Mouse (Mus musculus) hindbrain, embryonic 14.5 days (tissue): ENCODE measurements at regions not wholly inside any gene's neighbourhood (a gene's known extent, or its start where the extent isn't known, plus 50 kb on each side); places are given as distances from the start of the nearest gene placed in this dataset.
"Not testable (repeated sequence)": the region's sequence is repeated elsewhere in the genome, so short reads cannot be mapped to it uniquely, and the experiment has no call there.

ENCODE experiments used
- ATAC-seq: fragments of 200-750 bp; cut with Nextera tagmentation; 2 replicates; pipeline ENCODE4 v1.8.0; 2017; ENCODE audit warnings: moderate number of reproducible peaks, mild to moderate bottlenecking, moderate TSS enrichment, moderate library complexity; ENCODE audit not compliant: low FRiP score
- DNase-seq: peaks from one replicate; pipeline ENCODE4 v3.0.0-alpha.2; 2015; ENCODE audit warnings: low spot score
- H3K27ac ChIP-seq: fragments of 300-500 bp; sonication (generic); 2 replicates; pipeline ENCODE4 v1.5.1; 2014; ENCODE audit warnings: mild to moderate bottlenecking, moderate library complexity
- H3K27me3 ChIP-seq: fragments of 300-500 bp; sonication (generic); 2 replicates; pipeline ENCODE4 v1.6.1; 2014; ENCODE audit warnings: mild to moderate bottlenecking, low read length, mixed read lengths; ENCODE audit not compliant: control insufficient read depth, insufficient read depth
- H3K36me3 ChIP-seq: fragments of 300-500 bp; sonication (generic); replicated peaks from 2 replicates; pipeline ENCODE4 v1.6.1; 2014; ENCODE audit not compliant: control insufficient read depth, insufficient read depth
- H3K4me1 ChIP-seq: fragments of 300-500 bp; sonication (generic); replicated peaks from 2 replicates; pipeline ENCODE4 v1.6.1; 2014; ENCODE audit warnings: antibody characterized with exemption, low read length, mixed read lengths; ENCODE audit not compliant: control insufficient read depth, insufficient read depth
- H3K4me2 ChIP-seq: fragments of 300-500 bp; sonication (generic); replicated peaks from 2 replicates; pipeline ENCODE4 v1.6.1; 2014; ENCODE audit warnings: mild to moderate bottlenecking, moderate library complexity
- H3K4me3 ChIP-seq: fragments of 300-500 bp; sonication (generic); replicated peaks from 2 replicates; pipeline ENCODE4 v1.5.1; 2014; ENCODE audit warnings: mild to moderate bottlenecking, low read length
- H3K9ac ChIP-seq: fragments of 300-500 bp; sonication (generic); 2 replicates; pipeline ENCODE4 v1.6.1; 2014
- H3K9me3 ChIP-seq: fragments of 300-500 bp; sonication (generic); 2 replicates; pipeline ENCODE4 v1.6.1; 2016; ENCODE audit warnings: low read length; ENCODE audit not compliant: control insufficient read depth
- WGBS: fragments of 180-500 bp; shearing (Covaris S2); extraction: QIAGEN DNeasy Blood & Tissue Kit; methylation state at CpG from one replicate; pipeline ENCODE4 v1.1.7; 2014; 5-methylcytosine and 5-hydroxymethylcytosine counted together

GRCm38 (mm10) chr3:155662280-155662679 is 569.0 kb downstream of the Lrriq3 start:
- no peak overlapping the region for H3K9ac ChIP-seq
- no peaks in the 10 kb centered on the region for H3K4me1 ChIP-seq
- no peak overlapping the region for H3K4me2 ChIP-seq
- DNase-seq (no peak), ATAC-seq (no peak)
- H3K27me3 ChIP-seq: no peaks in the 10 kb centered on the region
- H3K9me3 ChIP-seq: no peaks in the 10 kb centered on the region
- no peaks in the 10 kb centered on the region for H3K36me3 ChIP-seq
- H3K27ac ChIP-seq: no peak overlapping the region
- no peak overlapping the region for H3K4me3 ChIP-seq

DNA sequence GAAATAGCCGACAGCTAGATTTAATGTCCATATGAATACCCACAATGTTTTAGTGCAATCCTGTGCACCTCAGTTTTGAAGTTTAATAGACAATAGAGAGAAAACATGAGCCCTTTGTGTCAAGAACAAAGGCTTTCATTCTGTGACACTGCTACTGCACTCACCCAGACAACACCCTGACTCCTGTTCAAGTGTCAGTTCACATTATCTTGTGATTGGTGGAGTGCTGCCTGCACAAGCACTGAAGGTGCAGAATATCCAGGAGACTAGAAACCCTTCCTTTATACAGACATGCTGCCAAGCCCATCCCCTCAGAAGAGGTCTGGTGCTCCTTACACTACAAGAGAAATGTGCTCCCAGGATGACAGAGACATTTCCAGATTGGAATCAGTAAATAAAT is 579.3 kb downstream of the Lrriq3 start:
- WGBS: 41% methylated on average over 1 of the region's 1 CpGs
- H3K4me2 ChIP-seq: no peak overlapping the region
- no peak overlapping the region for H3K27ac ChIP-seq
- H3K36me3 ChIP-seq: no peaks in the 10 kb centered on the region
- no peak overlapping the region for H3K4me3 ChIP-seq
- DNase-seq (no peak), ATAC-seq (no peak)
- no peaks in the 10 kb centered on the region for H3K4me1 ChIP-seq
- no peaks in the 10 kb centered on the region for H3K9me3 ChIP-seq
- no peak overlapping the region for H3K9ac ChIP-seq
- H3K27me3 ChIP-seq: no peaks in the 10 kb centered on the region

DNA sequence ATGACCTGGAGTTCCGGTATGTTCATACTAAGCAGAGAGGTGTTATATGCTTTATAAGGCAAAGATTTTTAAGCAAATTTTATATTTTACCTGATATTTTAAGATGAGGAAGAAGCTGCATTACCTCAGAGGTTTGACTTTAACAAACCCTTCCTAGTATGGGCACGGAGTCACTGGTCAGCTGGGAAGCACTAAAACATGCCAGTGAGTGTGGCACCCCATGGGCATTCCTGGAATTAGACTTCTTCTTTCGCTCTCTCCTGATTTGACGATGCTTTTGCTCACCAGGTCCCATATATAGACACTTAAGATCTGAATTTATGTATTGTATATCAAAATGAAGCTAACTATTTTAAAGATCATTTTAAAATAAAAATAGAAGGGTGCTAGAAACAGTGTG is 587.0 kb downstream of the Lrriq3 start:
- Histone ChIP-seq H3K4me1 (no peaks in the 10 kb centered on the region), H3K4me3 (no peak overlapping the region), H3K36me3 (no peaks in the 10 kb centered on the region), H3K27me3 (no peaks in the 10 kb centered on the region), H3K9me3 (no peaks in the 10 kb centered on the region), H3K4me2 (no peak overlapping the region), H3K27ac (no peak overlapping the region), H3K9ac (no peak overlapping the region)
- no peak for DNase-seq
- ATAC-seq: no peak
- WGBS: 85% methylated on average over 4 of the region's 4 CpGs

DNA sequence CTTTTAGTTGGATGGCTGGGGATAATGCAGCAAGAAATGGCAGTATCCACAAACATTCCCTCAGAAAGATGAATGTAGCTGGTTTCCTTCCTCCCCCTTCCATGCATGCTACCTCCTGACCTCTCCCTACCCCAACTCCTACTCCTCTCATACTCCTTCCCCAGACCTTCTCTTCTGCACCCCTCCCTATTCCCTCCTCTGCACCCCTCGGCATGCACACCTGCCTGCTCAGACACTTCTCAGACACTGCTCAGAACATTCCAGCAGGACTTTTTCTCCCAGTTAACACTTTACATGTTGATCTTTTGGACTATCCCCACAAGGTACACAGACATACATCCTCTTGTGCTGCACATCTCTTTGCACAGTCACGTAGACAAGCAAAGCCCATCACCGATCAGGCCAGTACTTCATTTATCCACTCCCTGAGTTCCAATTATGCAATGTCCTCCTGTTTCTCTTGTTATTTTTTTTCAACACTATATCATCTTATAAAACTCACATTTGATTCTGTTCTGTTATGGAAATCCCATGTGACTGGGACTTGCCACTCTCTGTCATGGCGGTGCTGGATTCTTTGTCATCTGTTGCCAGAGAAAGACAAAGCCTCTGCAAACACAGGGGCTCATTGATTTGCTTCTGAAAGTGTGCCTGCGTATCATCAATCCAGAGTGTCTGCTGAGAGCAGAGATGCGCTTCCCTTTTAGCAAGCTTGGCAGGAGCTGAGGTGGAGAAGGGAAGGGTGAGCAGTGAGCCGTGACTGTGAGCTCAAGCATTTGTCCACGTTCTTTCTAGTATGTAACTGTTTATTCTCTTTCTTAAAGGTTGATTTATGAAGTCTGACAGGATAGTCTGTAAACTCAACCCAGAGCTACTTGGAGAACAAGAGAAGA is 589.9 kb downstream of the Lrriq3 start:
- Histone ChIP-seq H3K4me3 (no peak overlapping the region), H3K27ac (no peak overlapping the region), H3K9ac (no peak overlapping the region), H3K27me3 (no peaks in the 10 kb centered on the region), H3K9me3 (no peaks in the 10 kb centered on the region), H3K4me2 (no peak overlapping the region), H3K4me1 (no peaks in the 10 kb centered on the region), H3K36me3 (no peaks in the 10 kb centered on the region)
- WGBS: 31% methylated on average over 8 of the region's 8 CpGs
- ATAC-seq (peak; percentile 71; the same call in 1 of the 2 replicates), DNase-seq (peak; percentile 53)

- ATAC-seq (no peak), DNase-seq (no peak)
- no peaks in the 10 kb centered on the region for H3K36me3 ChIP-seq
- H3K4me3 ChIP-seq: no peak overlapping the region
- H3K9me3 ChIP-seq: no peaks in the 10 kb centered on the region
- H3K4me2 ChIP-seq: no peak overlapping the region
- H3K9ac ChIP-seq: no peak overlapping the region
- H3K4me1 ChIP-seq: no peaks in the 10 kb centered on the region
- H3K27me3 ChIP-seq: no peaks in the 10 kb centered on the region
- no peak overlapping the region for H3K27ac ChIP-seq
- 71% methylated on average over 5 of the region's 5 CpGs for whole genome bisulfite sequencing
Measured at GRCm38 (mm10) chr3:155688358-155688757, 595.1 kb downstream of the Lrriq3 start.

GRCm38 (mm10) chr3:155723011-155723510 is 629.8 kb downstream of the Lrriq3 start:
- H3K27ac ChIP-seq: no peak overlapping the region
- no peaks in the 10 kb centered on the region for H3K27me3 ChIP-seq
- no peaks in the 10 kb centered on the region for H3K9me3 ChIP-seq
- ATAC-seq (no peak), DNase-seq (no peak)
- H3K36me3 ChIP-seq: no peaks in the 10 kb centered on the region
- no peak overlapping the region for H3K4me2 ChIP-seq
- no peak overlapping the region for H3K9ac ChIP-seq
- WGBS: 82% methylated on average over 5 of the region's 5 CpGs
- no peaks in the 10 kb centered on the region for H3K4me1 ChIP-seq
- H3K4me3 ChIP-seq: no peak overlapping the region

- WGBS: over 99% methylated on average over 2 of the region's 2 CpGs
- no peaks in the 10 kb centered on the region for H3K9me3 ChIP-seq
- H3K4me3 ChIP-seq: no peak overlapping the region
- no peaks in the 10 kb centered on the region for H3K36me3 ChIP-seq
- ATAC-seq (no peak), DNase-seq (no peak)
- H3K27me3 ChIP-seq: no peaks in the 10 kb centered on the region
- no peaks in the 10 kb centered on the region for H3K4me1 ChIP-seq
- H3K27ac ChIP-seq: no peak overlapping the region
- no peak overlapping the region for H3K4me2 ChIP-seq
- no peak overlapping the region for H3K9ac ChIP-seq
Measured at GRCm38 (mm10) chr3:155742421-155742820, 649.2 kb downstream of the Lrriq3 start.

GRCm38 (mm10) chr3:155746601-155747000 is 653.4 kb downstream of the Lrriq3 start:
- not testable (repeated sequence) for H3K4me3 ChIP-seq, H3K27ac ChIP-seq, DNase-seq, H3K9ac ChIP-seq, H3K4me1 ChIP-seq, H3K4me2 ChIP-seq, H3K27me3 ChIP-seq, H3K36me3 ChIP-seq, H3K9me3 ChIP-seq, ATAC-seq
- 23% methylated on average over 1 of the region's 1 CpGs for WGBS

DNA sequence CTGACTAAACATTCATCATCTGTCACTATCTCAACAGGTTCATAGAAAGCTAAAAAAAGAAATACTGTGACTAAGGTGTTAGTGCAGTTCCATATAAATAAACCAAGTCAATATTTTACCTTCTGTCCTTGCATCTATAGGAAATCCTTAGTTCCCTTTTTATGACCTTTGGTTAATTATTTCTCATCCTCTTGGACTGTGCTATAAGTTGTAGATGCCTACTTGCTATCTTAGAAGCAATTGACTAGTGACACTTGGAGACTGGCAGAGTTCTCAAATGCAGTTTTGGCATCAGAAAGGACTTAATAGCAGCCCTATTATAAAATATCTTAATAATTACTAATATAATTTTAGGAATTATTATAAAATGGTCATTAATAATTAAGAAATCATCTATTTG is 654.3 kb downstream of the Lrriq3 start:
- Histone ChIP-seq H3K4me3 (no peak overlapping the region), H3K4me2 (no peak overlapping the region), H3K9me3 (no peaks in the 10 kb centered on the region), H3K27ac (no peak overlapping the region), H3K4me1 (no peaks in the 10 kb centered on the region), H3K9ac (no peak overlapping the region), H3K27me3 (no peaks in the 10 kb centered on the region), H3K36me3 (no peaks in the 10 kb centered on the region)
- ATAC-seq (no peak), DNase-seq (no peak)
